Mouse (Mus musculus) megakaryocyte progenitor cell, adult 5-6 weeks (primary cell): Measurements from ENCODE around the gene Lims1. TPM values are rescaled to one million over a fixed set of nuclear protein-coding genes. Genes with fewer than 3 reads are reported as not detected.
A peak's percentile ranks its signal among the peaks of the same experiment; 100 is the strongest.

Source experiments
- ATAC-seq: replicated peaks from 2 replicates; pipeline ENCODE4 v1.8.0; 2016; ENCODE audit warnings: mild to moderate bottlenecking, moderate TSS enrichment, inconsistent platforms; ENCODE audit not compliant: poor library complexity
- total RNA-seq, 2 experiments: library from RNA; stranded (forward) in 1 of 2; stranded (reverse) in 1 of 2; fragments of 157-497, 149-512 nt in 1 of 2; fragments of 200-1000 nt in 1 of 2; gene quantifications; 2 replicates each; pipeline versions ENCODE4 v1.2.3 to v1.2.4; 2015 to 2017

The Lims1 gene
- total RNA-seq, 2 experiments from 2014 or later: 71.3 to 116 TPM

GRCm38 (mm10) chr10:58342199-58342598 is 18.9 kb downstream of the Lims1 start:
- ATAC-seq: no peak

GRCm38 (mm10) chr10:58343552-58343951 is 20.3 kb downstream of the Lims1 start:
- ATAC-seq: 0 out of 2 replicates have a peak, but pooled peaks have one; percentile 32

- peak; percentile 21 for ATAC-seq
Measured at GRCm38 (mm10) chr10:58350600-58350999, 27.3 kb downstream of the Lims1 start.

GRCm38 (mm10) chr10:58351670-58352069 is 28.4 kb downstream of the Lims1 start:
- ATAC-seq: peak; percentile 65

GRCm38 (mm10) chr10:58352364-58352763 is 29.1 kb downstream of the Lims1 start:
- no peak for ATAC-seq

- ATAC-seq: peak; percentile 76
Measured at GRCm38 (mm10) chr10:58354561-58354960, 31.3 kb downstream of the Lims1 start.

- ATAC-seq: no peak
Measured at GRCm38 (mm10) chr10:58356460-58356859, 33.2 kb downstream of the Lims1 start.

GRCm38 (mm10) chr10:58359123-58359522 is 35.9 kb downstream of the Lims1 start:
- peak; percentile 61 for ATAC-seq

GRCm38 (mm10) chr10:58359952-58360351 is 36.7 kb downstream of the Lims1 start:
- no peak for ATAC-seq

- ATAC-seq: peak; percentile 75
Measured at GRCm38 (mm10) chr10:58362745-58363144, 39.5 kb downstream of the Lims1 start.

GRCm38 (mm10) chr10:58364770-58365515 is 41.7 kb downstream of the Lims1 start:
- ATAC-seq: no peak

GRCm38 (mm10) chr10:58368791-58369706 is 45.8 kb downstream of the Lims1 start:
- no peak for ATAC-seq

- peak; percentile 25 for ATAC-seq
Measured at GRCm38 (mm10) chr10:58369707-58370093, 46.4 kb downstream of the Lims1 start.

GRCm38 (mm10) chr10:58370143-58370542 is 46.9 kb downstream of the Lims1 start:
- ATAC-seq: peak; percentile 59

GRCm38 (mm10) chr10:58370559-58370958 is 47.3 kb downstream of the Lims1 start:
- 0 out of 2 replicates have a peak, but pooled peaks have one; percentile 5 for ATAC-seq

- peak; percentile 71 for ATAC-seq
Measured at GRCm38 (mm10) chr10:58371279-58371842, 48.1 kb downstream of the Lims1 start.

- ATAC-seq: no peak
Measured at GRCm38 (mm10) chr10:58372430-58373030, 49.3 kb downstream of the Lims1 start.

- no peak for ATAC-seq
Measured at GRCm38 (mm10) chr10:58373829-58374228, 50.6 kb downstream of the Lims1 start.

GRCm38 (mm10) chr10:58377592-58378197 is 54.4 kb downstream of the Lims1 start:
- ATAC-seq: peak; percentile 63

GRCm38 (mm10) chr10:58378380-58378779 is 55.1 kb downstream of the Lims1 start:
- ATAC-seq: no peak

- ATAC-seq: no peak
Measured at GRCm38 (mm10) chr10:58379699-58380098, 56.4 kb downstream of the Lims1 start.
